Comparison of ENCODE assay signal across 8 mouse cellular contexts in the genomic region with DNA sequence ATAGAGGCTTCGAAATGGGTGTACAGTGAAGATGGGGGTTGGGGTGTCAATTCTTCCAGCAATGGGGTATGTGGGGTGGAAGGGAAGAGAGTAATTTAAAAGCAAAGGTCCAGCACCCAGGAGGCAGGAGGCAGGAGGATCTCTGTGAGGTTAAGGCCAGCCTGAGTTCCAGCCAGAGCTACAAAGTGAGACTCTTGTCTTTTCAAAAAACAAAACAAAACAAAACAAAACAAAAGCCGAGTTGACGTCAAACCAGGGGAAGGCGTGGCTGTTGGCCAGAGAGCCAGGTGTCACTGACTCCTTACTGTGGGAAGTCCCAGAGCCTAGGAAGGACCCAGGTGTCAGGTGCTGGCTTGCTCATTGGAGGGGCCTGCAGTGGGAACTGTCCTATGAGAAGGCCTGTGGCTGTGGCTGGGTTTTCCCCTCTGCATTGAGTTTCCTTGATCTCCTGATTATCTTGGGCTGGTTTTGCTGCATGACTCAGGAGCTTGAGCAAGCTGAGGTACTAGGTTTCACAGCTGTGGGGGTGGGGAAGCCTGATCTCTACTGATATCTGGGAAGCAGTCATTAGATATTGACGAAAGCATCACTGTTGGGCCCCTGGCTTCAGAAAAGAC. TPM values are rescaled to one million over a fixed set of nuclear protein-coding genes. Genes with fewer than 3 reads are reported as not detected.
A peak's percentile ranks its signal among the peaks of the same experiment; 100 is the strongest.
DNase-seq lines count a peak whose midpoint lies in the region; ATAC-seq and TF ChIP-seq lines count a peak whose summit lies in the region.

No protein-coding gene starts in this region.

- no peaks in the 10 kb centered on the region for H3K9me3 ChIP-seq in lung, embryonic 15.5 days
- no peaks in the 10 kb centered on the region for H3K9me3 ChIP-seq in forebrain, postnatal 0 days (ENCODE audit: low read length)

- DNase-seq in lung, adult 18-20 months, result peak; percentile 72 to 80
- DNase-seq in lung, postnatal 14 days, result no peak
- DNase-seq in c-Kit-positive CD71-positive TER-119-positive erythroid progenitor cells, embryonic 14.5 days (ENCODE audit: low spot score), result peak; percentile 64
- DNase-seq in thymus, postnatal 25 days, result peak; percentile 62
- DNase-seq in forebrain, postnatal 0 days, result no peak
- no peak for DNase-seq in cerebellum, postnatal 4 days (ENCODE audit: low spot score in 2 of 2)
- DNase-seq in ovary, adult 18-20 months (ENCODE audit: low spot score), result no peak

- ATAC-seq in lung, embryonic 15.5 days (ENCODE audit: borderline replicate concordance, extremely low read depth, low FRiP score, low TSS enrichment), result no peak
- ATAC-seq in forebrain, postnatal 0 days, result no peak

- no peak for TF ChIP-seq CTCF in forebrain, postnatal 0 days (IDR thresholded peaks at IDR 0.05; ENCODE audit: low read depth)

- no peaks in the 10 kb centered on the region for H3K36me3 ChIP-seq in lung, embryonic 15.5 days
- no peaks in the 10 kb centered on the region for H3K36me3 ChIP-seq in forebrain, postnatal 0 days (ENCODE audit: insufficient read depth)

- no peak overlapping the region for H3K4me2 ChIP-seq in lung, embryonic 15.5 days
- no peak overlapping the region for H3K4me2 ChIP-seq in forebrain, postnatal 0 days (ENCODE audit: low read depth)

- H3K27ac ChIP-seq in lung, embryonic 15.5 days, result peak overlapping the region; percentile 95
- no peak overlapping the region for H3K27ac ChIP-seq in forebrain, postnatal 0 days (ENCODE audit: low read depth, low read length)

- H3K27me3 ChIP-seq in lung, embryonic 15.5 days, result no peaks in the 10 kb centered on the region
- H3K27me3 ChIP-seq in forebrain, postnatal 0 days (ENCODE audit: insufficient read depth, low read length), result no peaks in the 10 kb centered on the region

- H3K4me3 ChIP-seq in lung, embryonic 15.5 days, result no peak overlapping the region
- no peak overlapping the region for H3K4me3 ChIP-seq in forebrain, postnatal 0 days (ENCODE audit: low read depth, low read length)

- WGBS in lung, embryonic 15.5 days, result 59% methylated on average over 5 of the region's 5 CpGs
- 59% methylated on average over 5 of the region's 5 CpGs for WGBS in forebrain, postnatal 0 days

- no peak overlapping the region for H3K9ac ChIP-seq in lung, embryonic 15.5 days
- H3K9ac ChIP-seq in forebrain, postnatal 0 days, result no peak overlapping the region

- H3K4me1 ChIP-seq in lung, embryonic 15.5 days, result peaks cover 42% of the 10 kb centered on the region
- H3K4me1 ChIP-seq in forebrain, postnatal 0 days (ENCODE audit: insufficient read depth), result peaks cover 20% of the 10 kb centered on the region

RNA-seq across cellular contexts. Expression of a gene that starts 17.2 kb away (rescaled TPM):
- polyA plus RNA-seq in lung, embryonic 15.5 days (2015; fragmentation: Nextera tagmentation; extraction: Ambion mirVana), result 353 and 378 TPM in 2 replicates
- total RNA-seq in forebrain, postnatal 0 days (2014; rRNA removed), result 123 and 131 TPM in 2 replicates
- 252 and 270 TPM in 2 replicates for polyA plus RNA-seq in forebrain, postnatal 0 days (2015; fragmentation: Nextera tagmentation; extraction: Ambion mirVana)

RNA-seq across cellular contexts. Expression of a gene that starts 51.7 kb away (rescaled TPM):
- 125 and 126 TPM in 2 replicates for polyA plus RNA-seq in lung, embryonic 15.5 days (2015; fragmentation: Nextera tagmentation; extraction: Ambion mirVana)
- total RNA-seq in forebrain, postnatal 0 days (2014; rRNA removed), result 108 and 128 TPM in 2 replicates
- polyA plus RNA-seq in forebrain, postnatal 0 days (2015; fragmentation: Nextera tagmentation; extraction: Ambion mirVana), result 90.5 and 105 TPM in 2 replicates

Comparison
In these comparisons a context has a peak if more than half of its experiments do, and no peak if none do; other contexts are left out.
1. DNase-seq: peak in lung, adult 18-20 months (2 of 2), c-Kit-positive CD71-positive TER-119-positive erythroid progenitor cells, embryonic 14.5 days (single experiment) and thymus, postnatal 25 days (single experiment); none in lung, postnatal 14 days (single experiment), forebrain, postnatal 0 days (single experiment), cerebellum, postnatal 4 days (0 of 2) and ovary, adult 18-20 months (single experiment).